Mouse (Mus musculus) forebrain, postnatal 0 days (tissue): ENCODE measurements around the gene Nhlrc3. TPM values are rescaled to one million over a fixed set of nuclear protein-coding genes. Genes with fewer than 3 reads are reported as not detected.

Experiments used
- ATAC-seq: fragments of 200-750 bp; cut with Nextera tagmentation; 2 replicates; pipeline ENCODE4 v1.8.0; 2017; ENCODE audit warnings: mild to moderate bottlenecking, moderate library complexity
- DNase-seq: peaks from one replicate; pipeline ENCODE4 v3.0.0-alpha.2; 2015
- H3K27ac ChIP-seq: fragments of 300-500 bp; sonication (generic); 2 replicates; pipeline ENCODE4 v1.5.1; 2014; ENCODE audit warnings: low read depth, mild to moderate bottlenecking, antibody characterized with exemption, low read length, moderate library complexity, mixed read lengths
- H3K27me3 ChIP-seq: fragments of 300-500 bp; sonication (generic); 2 replicates; pipeline ENCODE4 v1.6.1; 2014; ENCODE audit warnings: mild to moderate bottlenecking, low read length, mixed read lengths; ENCODE audit not compliant: insufficient read depth
- H3K36me3 ChIP-seq: fragments of 300-500 bp; sonication (generic); 2 replicates; pipeline ENCODE4 v1.6.1; 2014; ENCODE audit warnings: mild to moderate bottlenecking, moderate library complexity; ENCODE audit not compliant: insufficient read depth
- H3K4me1 ChIP-seq: fragments of 300-500 bp; sonication (generic); 2 replicates; pipeline ENCODE4 v1.6.1; 2014; ENCODE audit warnings: antibody characterized with exemption; ENCODE audit not compliant: insufficient read depth
- H3K4me2 ChIP-seq: fragments of 300-500 bp; sonication (generic); 2 replicates; pipeline ENCODE4 v1.6.1; 2014; ENCODE audit warnings: low read depth, mild to moderate bottlenecking, moderate library complexity
- H3K4me3 ChIP-seq: fragments of 300-500 bp; sonication (generic); 2 replicates; pipeline ENCODE4 v1.5.1; 2014; ENCODE audit warnings: low read depth, low read length, mixed read lengths
- H3K9ac ChIP-seq: fragments of 300-500 bp; sonication (generic); 2 replicates; pipeline ENCODE4 v1.6.1; 2014; ENCODE audit warnings: mild to moderate bottlenecking
- H3K9me3 ChIP-seq: fragments of 300-500 bp; sonication (generic); 2 replicates; pipeline ENCODE4 v1.6.1; 2016; ENCODE audit warnings: low read length
- CTCF ChIP-seq: sonication (generic); IDR thresholded peaks from 2 replicates; pipeline ENCODE4 v1.5.1; 2016; ENCODE audit warnings: antibody characterized with exemption, control low read depth, low read depth
- WGBS: fragments of 180-500 bp; shearing (Covaris S2); extraction: QIAGEN DNeasy Blood & Tissue Kit; methylation state at CpG from one replicate; pipeline ENCODE4 v1.1.7; 2014; 5-methylcytosine and 5-hydroxymethylcytosine counted together
- polyA plus RNA-seq: library from polyadenylated mRNA; unstranded; fragments of >200 nt; fragmentation: Nextera tagmentation; extraction: Ambion mirVana; gene quantifications from 2 replicates; pipeline ENCODE4 v1.2.1, GENCODE M21; 2015
- total RNA-seq: library from RNA; depleted of rRNA; stranded (reverse); fragments of >200 nt; gene quantifications from 2 replicates; pipeline ENCODE4 v1.2.3, GENCODE M21; 2014

Nhlrc3 gene
- total and polyA plus RNA-seq, 2 experiments from 2014 or later: 7.0 to 13.8 TPM

DNA sequence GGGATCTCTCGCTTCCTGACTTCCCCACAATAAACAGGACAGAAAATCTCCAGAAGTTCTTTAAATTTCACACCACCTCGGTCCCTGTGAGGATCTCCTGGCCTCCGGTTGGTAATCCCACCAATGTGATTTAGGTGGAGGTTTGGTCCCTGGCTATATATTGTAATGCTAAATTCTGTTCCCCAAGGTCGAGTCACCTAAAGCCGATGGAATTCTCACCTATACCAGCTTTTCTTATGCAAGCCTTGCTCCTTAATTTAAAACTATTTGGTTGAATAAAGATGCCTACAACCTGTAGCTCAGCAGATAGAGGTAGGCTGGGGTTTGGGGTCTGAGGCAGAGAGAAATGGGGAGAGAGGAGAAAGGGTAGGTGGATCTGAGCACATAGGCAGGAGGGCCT lies 5.4 kb downstream of the Nhlrc3 start:
- 83% methylated on average over 5 of the region's 5 CpGs for WGBS
- no peak overlapping the region for H3K27ac ChIP-seq
- 0 out of 2 replicates have a peak, but pooled peaks cover 3% of the 10 kb centered on the region for H3K4me1 ChIP-seq
- no peak for TF ChIP-seq CTCF
- no peak overlapping the region for H3K9ac ChIP-seq
- no peak overlapping the region for H3K4me2 ChIP-seq
- no peak overlapping the region for H3K4me3 ChIP-seq
- no peaks in the 10 kb centered on the region for H3K27me3 ChIP-seq
- no peak for DNase-seq
- peaks cover 63% of the 10 kb centered on the region for H3K36me3 ChIP-seq
- ATAC-seq: no peak
- H3K9me3 ChIP-seq: no peaks in the 10 kb centered on the region

DNA sequence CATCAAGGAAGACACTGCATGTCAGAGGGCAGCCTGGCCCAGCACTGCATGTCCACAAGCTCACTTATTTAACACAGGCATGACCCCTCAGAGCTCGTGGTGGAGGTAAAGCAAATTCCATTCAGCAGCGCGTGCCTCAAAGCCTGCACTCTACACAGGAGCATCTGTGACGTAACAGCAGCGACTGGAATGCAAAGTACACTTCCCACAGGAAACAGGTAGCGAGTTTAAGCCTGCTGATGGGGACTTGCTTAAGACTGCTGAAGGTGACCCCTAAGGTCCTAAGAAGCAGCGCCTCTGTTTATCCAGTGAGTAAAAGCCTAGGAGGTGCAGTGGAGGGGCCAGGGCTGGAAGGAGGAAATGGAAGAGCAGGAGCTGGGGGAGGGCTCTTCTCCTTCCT lies 8.1 kb downstream of the Nhlrc3 start:
- peaks cover 80% of the 10 kb centered on the region for H3K36me3 ChIP-seq
- TF ChIP-seq CTCF: no peak
- H3K27me3 ChIP-seq: no peaks in the 10 kb centered on the region
- 88% methylated on average over 7 of the region's 7 CpGs for WGBS
- no peak overlapping the region for H3K9ac ChIP-seq
- no peaks in the 10 kb centered on the region for H3K9me3 ChIP-seq
- H3K4me1 ChIP-seq: no peaks in the 10 kb centered on the region
- H3K4me2 ChIP-seq: no peak overlapping the region
- H3K27ac ChIP-seq: no peak overlapping the region
- H3K4me3 ChIP-seq: no peak overlapping the region
- ATAC-seq (no peak), DNase-seq (no peak)

DNA sequence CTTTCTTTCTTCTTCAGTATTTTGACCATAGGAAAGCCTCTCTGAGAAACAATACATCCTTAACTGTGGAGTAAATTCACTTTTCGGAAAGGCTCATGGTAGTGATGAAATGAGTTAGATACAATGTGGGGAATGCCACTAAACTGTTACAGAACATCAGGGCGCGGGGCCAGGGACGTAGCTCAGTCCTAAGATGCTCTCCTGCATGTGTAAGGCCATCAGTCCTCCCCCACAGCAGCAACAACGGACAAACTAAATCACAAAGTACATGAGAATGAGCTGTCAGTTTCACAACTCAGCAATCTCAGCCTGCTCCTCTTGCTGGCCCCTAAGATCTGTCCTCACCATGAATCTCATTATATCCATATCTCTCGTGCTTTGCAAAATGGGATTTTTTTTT lies 8.6 kb downstream of the Nhlrc3 start:
- TF ChIP-seq CTCF: no peak
- no peaks in the 10 kb centered on the region for H3K4me1 ChIP-seq
- H3K9ac ChIP-seq: no peak overlapping the region
- no peak overlapping the region for H3K27ac ChIP-seq
- no peaks in the 10 kb centered on the region for H3K27me3 ChIP-seq
- no peak overlapping the region for H3K4me2 ChIP-seq
- H3K36me3 ChIP-seq: peaks cover 84% of the 10 kb centered on the region
- H3K9me3 ChIP-seq: no peaks in the 10 kb centered on the region
- DNase-seq: no peak
- no peak overlapping the region for H3K4me3 ChIP-seq
- no peak for ATAC-seq
- WGBS: 92% methylated on average over 6 of the region's 6 CpGs

DNA sequence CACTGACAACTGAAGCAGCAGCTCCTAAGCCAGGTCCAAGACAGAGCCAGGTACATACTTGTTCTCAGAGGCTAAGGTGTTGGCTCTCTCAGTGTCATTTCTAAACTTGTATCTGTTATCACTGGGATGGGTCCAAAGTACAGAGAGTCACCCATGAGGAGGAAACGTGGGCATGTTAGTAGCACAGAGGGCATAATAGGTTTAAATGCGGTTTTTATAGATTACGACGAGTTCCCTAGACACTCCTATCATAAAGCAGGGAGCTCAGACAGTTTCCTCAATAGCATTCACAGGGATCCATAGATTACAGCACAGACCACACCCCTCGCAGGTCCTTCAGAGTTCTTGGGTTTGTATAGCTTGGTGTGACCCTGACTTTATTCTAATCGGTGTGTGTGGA lies 9.1 kb downstream of the Nhlrc3 start:
- ATAC-seq: no peak
- H3K27ac ChIP-seq: no peak overlapping the region
- no peaks in the 10 kb centered on the region for H3K27me3 ChIP-seq
- WGBS: 94% methylated on average over 6 of the region's 6 CpGs
- H3K36me3 ChIP-seq: peaks cover 81% of the 10 kb centered on the region
- H3K9me3 ChIP-seq: no peaks in the 10 kb centered on the region
- TF ChIP-seq CTCF: no peak
- H3K4me3 ChIP-seq: no peak overlapping the region
- DNase-seq: no peak
- no peak overlapping the region for H3K9ac ChIP-seq
- H3K4me1 ChIP-seq: no peaks in the 10 kb centered on the region
- no peak overlapping the region for H3K4me2 ChIP-seq

DNA sequence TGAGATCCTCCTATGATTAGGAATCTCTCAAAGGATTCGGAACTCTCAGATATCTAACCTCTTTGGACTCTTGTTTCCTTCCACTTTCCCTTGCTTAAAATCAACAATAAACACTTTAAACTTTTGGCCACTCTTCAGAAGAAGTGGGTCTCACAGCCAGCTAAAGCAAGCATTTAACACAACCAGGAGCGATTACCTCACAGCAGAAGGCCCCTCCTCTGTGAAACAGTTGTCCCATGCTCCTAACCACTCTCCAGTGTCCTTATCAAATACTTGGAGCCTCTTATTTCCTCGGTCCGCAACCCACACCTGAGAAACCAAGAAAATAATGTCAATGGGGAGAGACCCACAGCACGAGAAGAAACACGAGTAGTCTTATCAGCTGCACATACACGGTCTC lies 9.8 kb downstream of the Nhlrc3 start:
- Histone ChIP-seq H3K36me3 (peaks cover 78% of the 10 kb centered on the region), H3K4me2 (no peak overlapping the region), H3K27me3 (no peaks in the 10 kb centered on the region), H3K27ac (no peak overlapping the region), H3K9ac (no peak overlapping the region), H3K4me3 (no peak overlapping the region), H3K9me3 (no peaks in the 10 kb centered on the region), H3K4me1 (no peaks in the 10 kb centered on the region)
- ATAC-seq (no peak), DNase-seq (no peak)
- 97% methylated on average over 7 of the region's 7 CpGs for WGBS
- no peak for TF ChIP-seq CTCF

DNA sequence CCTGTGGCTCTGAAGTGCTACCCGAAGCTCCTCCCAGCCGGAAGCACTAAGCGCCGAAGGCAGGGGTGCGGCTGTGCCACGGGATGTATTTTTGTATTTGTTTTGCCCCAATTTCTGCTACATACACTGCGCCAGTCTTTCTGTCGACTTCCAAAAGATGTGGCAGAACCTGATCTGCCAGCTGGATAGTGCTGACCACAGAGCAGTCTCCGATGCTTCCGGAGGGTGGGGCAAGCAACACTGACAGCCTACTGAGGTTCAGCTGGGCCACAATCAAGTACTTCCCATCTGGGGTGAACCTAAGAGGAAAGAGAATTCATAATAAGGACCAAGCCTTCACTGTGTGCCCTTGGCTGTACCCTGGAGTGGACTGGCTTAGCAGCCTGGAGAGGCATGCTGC lies 10.8 kb downstream of the Nhlrc3 start:
- H3K9me3 ChIP-seq: no peaks in the 10 kb centered on the region
- 96% methylated on average over 10 of the region's 10 CpGs for WGBS
- no peak overlapping the region for H3K4me2 ChIP-seq
- peaks cover 69% of the 10 kb centered on the region for H3K36me3 ChIP-seq
- no peak overlapping the region for H3K27ac ChIP-seq
- no peak overlapping the region for H3K4me3 ChIP-seq
- TF ChIP-seq CTCF: no peak
- no peak overlapping the region for H3K9ac ChIP-seq
- DNase-seq (no peak), ATAC-seq (no peak)
- no peaks in the 10 kb centered on the region for H3K27me3 ChIP-seq
- no peaks in the 10 kb centered on the region for H3K4me1 ChIP-seq

DNA sequence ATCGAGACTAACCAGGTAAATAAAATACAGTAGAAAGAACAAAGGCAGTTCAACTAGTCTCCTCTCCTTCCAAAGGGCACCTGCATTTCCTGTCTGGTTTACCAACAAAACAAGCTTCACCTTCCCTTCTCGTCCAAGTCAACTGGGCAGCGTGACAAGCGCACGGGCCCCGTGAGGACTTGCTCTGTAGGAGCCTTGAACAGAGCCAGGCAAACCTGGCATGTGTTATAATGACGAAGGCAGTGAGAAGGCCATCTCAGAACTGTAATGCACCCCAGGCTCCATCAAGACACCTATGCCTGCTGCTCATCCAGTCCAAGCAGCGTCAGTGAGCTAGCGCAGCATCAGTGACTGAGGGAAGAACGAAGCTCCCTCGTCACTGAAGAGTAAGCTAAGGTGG lies 12.5 kb downstream of the Nhlrc3 start:
- H3K9ac ChIP-seq: no peak overlapping the region

DNA sequence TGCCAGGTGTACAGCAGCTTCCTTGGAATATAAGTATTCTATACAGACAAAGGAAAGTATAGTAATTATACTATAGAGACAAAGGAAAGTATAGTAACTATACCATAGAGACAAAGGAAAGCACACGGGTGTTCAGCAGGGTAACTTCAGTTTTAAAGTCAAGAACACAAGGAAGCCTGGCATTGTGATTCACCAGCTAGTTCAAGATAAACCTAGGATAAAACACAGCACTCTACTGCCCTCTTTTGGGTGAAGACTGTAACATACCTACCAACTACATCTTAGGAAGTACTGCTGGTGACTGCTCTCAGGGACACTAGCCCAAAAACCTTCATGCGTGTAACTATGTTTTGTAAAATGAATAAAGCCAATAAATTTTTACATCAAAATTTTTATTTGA lies 14.9 kb downstream of the Nhlrc3 start:
- H3K27ac ChIP-seq: no peak overlapping the region
- ATAC-seq: peak; percentile 86
- no peaks in the 10 kb centered on the region for H3K27me3 ChIP-seq
- peaks cover 31% of the 10 kb centered on the region for H3K36me3 ChIP-seq
- no peak overlapping the region for H3K4me3 ChIP-seq
- H3K4me2 ChIP-seq: no peak overlapping the region
- peak; percentile 93 for DNase-seq
- WGBS: 17% methylated on average over 2 of the region's 2 CpGs
- no peak overlapping the region for H3K9ac ChIP-seq
- peak; percentile 90 for TF ChIP-seq CTCF
- H3K4me1 ChIP-seq: no peaks in the 10 kb centered on the region
- H3K9me3 ChIP-seq: no peaks in the 10 kb centered on the region

More for the DNA sequence above, 12.5 kb downstream of the Nhlrc3 start:
- TF ChIP-seq CTCF: no peak
- Histone ChIP-seq H3K27ac (no peak overlapping the region), H3K9me3 (no peaks in the 10 kb centered on the region), H3K27me3 (no peaks in the 10 kb centered on the region), H3K4me2 (no peak overlapping the region), H3K36me3 (peaks cover 53% of the 10 kb centered on the region), H3K4me1 (no peaks in the 10 kb centered on the region), H3K4me3 (no peak overlapping the region)
- DNase-seq (no peak), ATAC-seq (no peak)
- 89% methylated on average over 11 of the region's 11 CpGs for WGBS
